Mouse (Mus musculus) limb, embryonic 12.5 days (tissue): ENCODE measurements around the gene Atp6v1f. TPM values are rescaled to one million over a fixed set of nuclear protein-coding genes. Genes with fewer than 3 reads are reported as not detected.
A peak's percentile ranks its signal among the peaks of the same experiment; 100 is the strongest.

Experiments used
- ATAC-seq: fragments of 200-750 bp; cut with Nextera tagmentation; 2 replicates; pipeline ENCODE4 v1.8.0; 2017; ENCODE audit warnings: low read depth, moderate TSS enrichment; ENCODE audit not compliant: insufficient number of reproducible peaks, insufficient read depth, low FRiP score, low TSS enrichment
- H3K27ac ChIP-seq: fragments of 300-500 bp; sonication (generic); 2 replicates; pipeline ENCODE4 v1.5.1; 2016; ENCODE audit warnings: mild to moderate bottlenecking, moderate library complexity
- H3K27me3 ChIP-seq: fragments of 300-500 bp; sonication (generic); 2 replicates; pipeline ENCODE4 v1.6.1; 2016; ENCODE audit warnings: mild to moderate bottlenecking, moderate library complexity
- H3K36me3 ChIP-seq: fragments of 300-500 bp; sonication (generic); 2 replicates; pipeline ENCODE4 v1.6.1; 2016; ENCODE audit warnings: mild to moderate bottlenecking, moderate library complexity
- H3K4me1 ChIP-seq: fragments of 300-500 bp; sonication (generic); replicated peaks from 2 replicates; pipeline ENCODE4 v1.6.1; 2016
- H3K4me2 ChIP-seq: fragments of 300-500 bp; sonication (generic); 2 replicates; pipeline ENCODE4 v1.6.1; 2016; ENCODE audit warnings: mild to moderate bottlenecking, moderate library complexity
- H3K4me3 ChIP-seq: fragments of 300-500 bp; sonication (generic); replicated peaks from 2 replicates; pipeline ENCODE4 v1.5.1; 2016; ENCODE audit warnings: mild to moderate bottlenecking
- H3K9ac ChIP-seq: fragments of 300-500 bp; sonication (generic); replicated peaks from 2 replicates; pipeline ENCODE4 v1.6.1; 2016; ENCODE audit warnings: mild to moderate bottlenecking, moderate library complexity
- H3K9me3 ChIP-seq: fragments of 300-500 bp; sonication (generic); 2 replicates; pipeline ENCODE4 v1.6.1; 2016; ENCODE audit warnings: mild to moderate bottlenecking, moderate library complexity
- WGBS: fragments of 180-500 bp; shearing (Covaris S2); methylation state at CpG from one replicate; pipeline ENCODE4 v1.1.7; 2016; 5-methylcytosine and 5-hydroxymethylcytosine counted together
- polyA plus RNA-seq: library from polyadenylated mRNA; unstranded; fragments of >200 nt; fragmentation: Nextera tagmentation; extraction: Ambion mirVana; gene quantifications from 2 replicates; pipeline ENCODE4 v1.2.1, GENCODE M21; 2016

Gene Atp6v1f
- polyA plus RNA-seq, 1 experiment from 2014 or later, result 216 TPM

- no peaks in the 10 kb centered on the region for H3K9me3 ChIP-seq
- no peak for ATAC-seq
- no peak overlapping the region for H3K9ac ChIP-seq
- WGBS, result 58% methylated on average over 7 of the region's 7 CpGs
- H3K27ac ChIP-seq, result no peak overlapping the region
- no peak overlapping the region for H3K4me3 ChIP-seq
- peaks cover 17% of the 10 kb centered on the region; the same call in 1 of the 2 replicates for H3K36me3 ChIP-seq
- H3K4me1 ChIP-seq, result no peaks in the 10 kb centered on the region
- H3K4me2 ChIP-seq, result no peak overlapping the region
- H3K27me3 ChIP-seq, result no peaks in the 10 kb centered on the region
Measured at GRCm38 (mm10) chr6:29461502-29461901, 6.0 kb upstream of the Atp6v1f start.

- H3K9ac ChIP-seq, result no peak overlapping the region
- ATAC-seq, result no peak
- no peak overlapping the region for H3K4me3 ChIP-seq
- no peak overlapping the region for H3K27ac ChIP-seq
- no peak overlapping the region for H3K4me2 ChIP-seq
- H3K4me1 ChIP-seq, result peaks cover 2% of the 10 kb centered on the region
- H3K27me3 ChIP-seq, result no peaks in the 10 kb centered on the region
- no peaks in the 10 kb centered on the region for H3K9me3 ChIP-seq
- H3K36me3 ChIP-seq, result peaks cover 1% of the 10 kb centered on the region; the same call in 1 of the 2 replicates
- 76% methylated on average over 3 of the region's 3 CpGs for WGBS
Measured at GRCm38 (mm10) chr6:29463388-29463787, 4.1 kb upstream of the Atp6v1f start.

GRCm38 (mm10) chr6:29468851-29469250 is 1.3 kb downstream of the Atp6v1f start:
- no peak overlapping the region for H3K27ac ChIP-seq
- no peak for ATAC-seq
- peak overlapping the region; percentile 69 for H3K4me3 ChIP-seq
- peaks cover 23% of the 10 kb centered on the region for H3K36me3 ChIP-seq
- 88% methylated on average over 3 of the region's 3 CpGs for WGBS
- peak overlapping the region; percentile 80 for H3K4me2 ChIP-seq
- H3K9me3 ChIP-seq, result no peaks in the 10 kb centered on the region
- no peak overlapping the region for H3K9ac ChIP-seq
- peaks cover 17% of the 10 kb centered on the region for H3K4me1 ChIP-seq
- H3K27me3 ChIP-seq, result no peaks in the 10 kb centered on the region; the same call in 1 of the 2 replicates

GRCm38 (mm10) chr6:29471137-29471536 is 3.6 kb downstream of the Atp6v1f start, which contains the start of gene Atp6v1fnb:
Gene Atp6v1fnb, plus strand, starts transcription at chr6:29471437.
- WGBS, result 89% methylated on average over 4 of the region's 4 CpGs
- Histone ChIP-seq H3K4me3 (no peak within 1 kb of the TSS), H3K36me3 (peaks cover 23% of the 10 kb centered on the region), H3K4me2 (no peak within 1 kb of the TSS), H3K9me3 (no peaks in the 10 kb centered on the region), H3K4me1 (peaks cover 22% of the 10 kb centered on the region), H3K9ac (no peak within 1 kb of the TSS), H3K27me3 (peaks cover 7% of the 10 kb centered on the region), H3K27ac (no peak within 1 kb of the TSS)
- no peak for ATAC-seq

GRCm38 (mm10) chr6:29473941-29474691 is 6.6 kb downstream of the Atp6v1f start:
- Histone ChIP-seq H3K4me1 (peaks cover 13% of the 10 kb centered on the region), H3K4me3 (peak overlapping the region; percentile 44), H3K27ac (no peak overlapping the region), H3K36me3 (peaks cover 23% of the 10 kb centered on the region), H3K9me3 (no peaks in the 10 kb centered on the region), H3K4me2 (peak overlapping the region; percentile 69), H3K27me3 (peaks cover 7% of the 10 kb centered on the region), H3K9ac (peak overlapping the region; percentile 42; the same call in 1 of the 2 replicates)
- ATAC-seq, result peak; percentile 82
- WGBS, result 2% methylated on average over 33 of the region's 33 CpGs

- H3K27ac ChIP-seq, result no peak overlapping the region
- no peak overlapping the region for H3K4me3 ChIP-seq
- ATAC-seq, result no peak
- H3K9me3 ChIP-seq, result no peaks in the 10 kb centered on the region
- WGBS, result 74% methylated on average over 2 of the region's 2 CpGs
- no peak overlapping the region for H3K9ac ChIP-seq
- H3K4me1 ChIP-seq, result peaks cover 12% of the 10 kb centered on the region
- no peak overlapping the region for H3K4me2 ChIP-seq
- peaks cover 7% of the 10 kb centered on the region for H3K27me3 ChIP-seq
- peaks cover 21% of the 10 kb centered on the region for H3K36me3 ChIP-seq
Measured at GRCm38 (mm10) chr6:29474736-29475135, 7.2 kb downstream of the Atp6v1f start.

GRCm38 (mm10) chr6:29482691-29483090 is 15.2 kb downstream of the Atp6v1f start:
- Histone ChIP-seq H3K27me3 (no peaks in the 10 kb centered on the region), H3K27ac (no peak overlapping the region)
- ATAC-seq, result no peak

GRCm38 (mm10) chr6:29484716-29485559 is 17.4 kb downstream of the Atp6v1f start:
- peaks cover 55% of the 10 kb centered on the region for H3K36me3 ChIP-seq
- peak; percentile 16; the same call in 1 of the 2 replicates for ATAC-seq
- H3K9me3 ChIP-seq, result no peaks in the 10 kb centered on the region
- H3K4me2 ChIP-seq, result peak overlapping the region; percentile 59
- H3K4me1 ChIP-seq, result peaks cover 15% of the 10 kb centered on the region
- H3K9ac ChIP-seq, result 0 out of 2 replicates have a peak overlapping the region, but pooled peaks have one; percentile 2
- H3K4me3 ChIP-seq, result peak overlapping the region; percentile 26
- 15% methylated on average over 26 of the region's 26 CpGs for WGBS
- H3K27me3 ChIP-seq, result no peaks in the 10 kb centered on the region
- no peak overlapping the region for H3K27ac ChIP-seq

More at GRCm38 (mm10) chr6:29482691-29483090, 15.2 kb downstream of the Atp6v1f start:
- no peak overlapping the region for H3K9ac ChIP-seq
- H3K36me3 ChIP-seq, result peaks cover 35% of the 10 kb centered on the region
- no peak overlapping the region for H3K4me2 ChIP-seq
- peaks cover 15% of the 10 kb centered on the region for H3K4me1 ChIP-seq
- WGBS, result 96% methylated on average over 13 of the region's 13 CpGs
- no peaks in the 10 kb centered on the region for H3K9me3 ChIP-seq
- no peak overlapping the region for H3K4me3 ChIP-seq

GRCm38 (mm10) chr6:29485951-29486350 is 18.4 kb downstream of the Atp6v1f start:
- Histone ChIP-seq H3K9me3 (no peaks in the 10 kb centered on the region), H3K4me3 (no peak overlapping the region), H3K4me1 (peaks cover 15% of the 10 kb centered on the region), H3K9ac (no peak overlapping the region), H3K36me3 (peaks cover 65% of the 10 kb centered on the region), H3K27ac (no peak overlapping the region), H3K4me2 (no peak overlapping the region), H3K27me3 (no peaks in the 10 kb centered on the region)
- 33% methylated on average over 2 of the region's 2 CpGs for WGBS
- no peak for ATAC-seq

- Histone ChIP-seq H3K27me3 (peaks cover 14% of the 10 kb centered on the region), H3K4me1 (no peaks in the 10 kb centered on the region), H3K9me3 (no peaks in the 10 kb centered on the region), H3K4me2 (no peak overlapping the region), H3K27ac (no peak overlapping the region), H3K36me3 (peaks cover 72% of the 10 kb centered on the region), H3K4me3 (no peak overlapping the region), H3K9ac (no peak overlapping the region)
- ATAC-seq, result no peak
- WGBS, result 87% methylated on average over 4 of the region's 4 CpGs
Measured at GRCm38 (mm10) chr6:29494101-29494500, 26.6 kb downstream of the Atp6v1f start.

GRCm38 (mm10) chr6:29496270-29496669 is 28.8 kb downstream of the Atp6v1f start:
- Histone ChIP-seq H3K9me3 (no peaks in the 10 kb centered on the region), H3K27ac (no peak overlapping the region), H3K27me3 (peaks cover 14% of the 10 kb centered on the region), H3K4me3 (no peak overlapping the region), H3K36me3 (peaks cover 70% of the 10 kb centered on the region), H3K4me1 (no peaks in the 10 kb centered on the region), H3K9ac (peak overlapping the region; percentile 42; the same call in 1 of the 2 replicates), H3K4me2 (no peak overlapping the region)
- ATAC-seq, result no peak
- WGBS, result 39% methylated on average over 25 of the region's 25 CpGs
